Mouse (Mus musculus) lung, postnatal 25 days (tissue): ENCODE measurements around the gene Vps35l.
A peak's percentile ranks its signal among the peaks of the same experiment; 100 is the strongest.

Experiments
- DNase-seq: peaks from one replicate; pipeline ENCODE4 v3.0.0; 2022; ENCODE audit warnings: low spot score

The Vps35l gene

GRCm38 (mm10) chr7:118883957-118884356 lies 143.9 kb downstream of the Vps35l start:
- DNase-seq: no peak

GRCm38 (mm10) chr7:118884969-118885368 lies 144.9 kb downstream of the Vps35l start:
- no peak for DNase-seq

GRCm38 (mm10) chr7:118887303-118888055 lies 147.5 kb downstream of the Vps35l start:
- peak; percentile 31 for DNase-seq

GRCm38 (mm10) chr7:118889046-118889680 lies 149.1 kb downstream of the Vps35l start:
- peak; percentile 12 for DNase-seq
